Mouse (Mus musculus) T-helper 17 cell (primary cell): ENCODE measurements around the gene Asb8.

Experiments
- in situ Hi-C, 2 experiments: fragments of 300-600 bp; cut with MboI, MseI; formaldehyde crosslinking; loops; 1 replicate in 1 of 2; 2 replicates in 1 of 2; pipeline ENCODE4 v1.15.1; 2025; ENCODE audit warnings: high pct_unique_total_duplicates in 2 of 2

The Asb8 gene

GRCm38 (mm10) chr15:98157253-98157652 lies 8.2 kb downstream of the Asb8 start:
- in situ Hi-C loops = loop anchor here in 1 of 2 experiments (10.0 kb wide), 1 partner anchor 452 kb away; the partner anchor contains the start of gene Rpap3

- in situ Hi-C loops = loop anchor here in 1 of 2 experiments (10.0 kb wide), 1 partner anchor 451 kb away; the partner anchor contains the start of gene Rpap3
Measured at GRCm38 (mm10) chr15:98155944-98156343, 9.5 kb downstream of the Asb8 start.

DNA sequence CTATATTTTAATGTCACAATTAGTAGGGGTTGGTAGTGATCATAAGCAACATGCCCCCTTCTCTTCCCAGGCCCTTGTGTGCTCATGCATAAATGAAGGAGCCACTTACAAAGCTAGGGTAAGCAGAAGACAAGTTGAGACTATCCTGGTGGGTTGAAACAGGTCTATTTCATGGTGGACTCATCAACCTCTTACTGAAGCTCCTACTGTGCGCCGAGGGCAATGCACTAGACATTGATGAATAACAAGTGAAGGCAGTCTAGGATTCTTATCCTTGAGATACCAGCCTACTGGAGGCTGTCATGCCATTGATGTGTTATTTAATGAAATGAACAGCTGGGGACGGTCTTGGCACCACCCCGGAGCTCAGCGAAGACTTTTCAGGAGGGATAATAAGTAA lies 10.2 kb downstream of the Asb8 start:
- in situ Hi-C loops = loop anchor here in 1 of 2 experiments (10.0 kb wide), 1 partner anchor 450 kb away; the partner anchor contains the start of gene Rpap3

- in situ Hi-C loops = loop anchor here in 1 of 2 experiments (5.0 to 10.0 kb wide), 2 partner anchors 62 to 450 kb away; partner anchors contain the start of genes Pfkm, Rpap3 and Senp1
Measured at GRCm38 (mm10) chr15:98154631-98155030, 10.8 kb downstream of the Asb8 start.

DNA sequence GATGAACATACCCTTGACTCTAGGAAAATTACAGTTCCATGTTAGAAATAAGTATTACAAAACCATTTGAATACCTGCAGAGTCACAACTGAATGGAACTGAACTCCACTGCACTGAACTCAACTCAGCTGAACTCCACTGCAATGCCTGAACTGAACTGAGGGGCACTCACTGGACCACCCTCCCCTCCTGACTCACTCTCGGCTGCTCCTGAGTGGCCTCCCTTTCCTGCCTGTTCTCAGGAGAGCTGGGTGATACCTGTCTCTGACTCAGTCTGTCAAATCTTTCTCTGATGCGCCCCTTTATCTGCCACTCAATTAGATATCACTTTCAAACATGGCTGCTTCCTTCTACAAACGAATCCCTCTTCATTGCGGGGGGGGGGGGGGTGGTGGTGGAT lies 11.3 kb downstream of the Asb8 start:
- in situ Hi-C loops = loop anchor here in 1 of 2 experiments (5.0 to 10.0 kb wide), 2 partner anchors 62 to 449 kb away; partner anchors contain the start of genes Pfkm, Rpap3 and Senp1

DNA sequence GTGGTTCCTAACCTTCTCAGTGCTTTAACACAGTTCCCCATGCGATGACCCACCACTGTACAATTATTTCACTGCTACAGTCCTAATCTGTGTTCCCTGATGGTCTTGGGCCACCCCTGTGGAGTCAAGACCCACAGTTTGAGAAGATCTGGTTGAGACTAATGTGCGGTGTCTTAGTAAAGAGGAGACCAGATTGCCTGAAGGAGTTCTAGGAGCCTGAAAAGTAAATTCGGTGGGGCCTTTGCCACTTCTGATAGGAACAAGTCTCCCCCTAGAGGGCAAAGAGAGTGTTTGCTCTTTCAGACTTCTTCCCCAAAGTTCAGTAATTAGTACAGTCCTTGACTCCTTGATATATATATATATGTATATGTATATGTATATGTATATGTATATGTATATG lies 11.8 kb downstream of the Asb8 start:
- in situ Hi-C loops = loop anchor here in 1 of 2 experiments (5.0 to 10.0 kb wide), 2 partner anchors 61 to 449 kb away; partner anchors contain the start of genes Pfkm, Rpap3 and Senp1

- in situ Hi-C loops = loop anchor here in 1 of 2 experiments (5.0 to 10.0 kb wide), 2 partner anchors 61 to 448 kb away; partner anchors contain the start of genes Pfkm, Rpap3 and Senp1
Measured at GRCm38 (mm10) chr15:98152916-98153315, 12.5 kb downstream of the Asb8 start.

DNA sequence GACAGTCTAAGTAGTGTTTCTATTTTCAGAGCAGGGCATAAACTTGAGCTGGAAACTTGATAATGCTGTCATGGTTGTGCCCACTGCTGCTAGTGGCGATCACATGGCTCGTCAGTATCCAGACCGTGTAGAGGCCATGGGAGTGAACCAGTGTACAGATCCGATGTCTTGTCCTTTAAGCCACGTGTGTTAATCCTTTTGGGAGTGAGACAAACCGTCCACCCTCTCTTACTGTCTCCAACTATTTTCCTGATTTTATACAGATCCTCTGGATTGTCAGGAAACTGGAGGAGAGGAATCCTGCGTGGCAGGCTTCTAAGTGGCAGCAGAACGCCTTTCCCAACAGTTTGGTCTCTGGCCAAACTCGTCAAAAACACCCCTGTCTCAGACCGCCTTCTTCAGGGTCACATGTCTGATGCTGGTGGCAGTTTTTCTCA lies 16.2 kb downstream of the Asb8 start:
- in situ Hi-C loops = loop anchor here in 1 of 2 experiments (5.0 to 10.0 kb wide), 2 partner anchors 57 to 1826 kb away; partner anchors contain the start of genes Larp4, Pfkm and Senp1

- in situ Hi-C loops = loop anchor here in 1 of 2 experiments (5.0 to 10.0 kb wide), 2 partner anchors 56 to 1826 kb away; partner anchors contain the start of genes Larp4, Pfkm and Senp1
Measured at GRCm38 (mm10) chr15:98148356-98148755, 17.1 kb downstream of the Asb8 start.

- in situ Hi-C loops = loop anchor here in 1 of 2 experiments (5.0 to 10.0 kb wide), 2 partner anchors 53 to 1829 kb away; partner anchors contain the start of genes Larp4, Pfkm and Senp1
Measured at GRCm38 (mm10) chr15:98145559-98146181, 19.8 kb downstream of the Asb8 start.

DNA sequence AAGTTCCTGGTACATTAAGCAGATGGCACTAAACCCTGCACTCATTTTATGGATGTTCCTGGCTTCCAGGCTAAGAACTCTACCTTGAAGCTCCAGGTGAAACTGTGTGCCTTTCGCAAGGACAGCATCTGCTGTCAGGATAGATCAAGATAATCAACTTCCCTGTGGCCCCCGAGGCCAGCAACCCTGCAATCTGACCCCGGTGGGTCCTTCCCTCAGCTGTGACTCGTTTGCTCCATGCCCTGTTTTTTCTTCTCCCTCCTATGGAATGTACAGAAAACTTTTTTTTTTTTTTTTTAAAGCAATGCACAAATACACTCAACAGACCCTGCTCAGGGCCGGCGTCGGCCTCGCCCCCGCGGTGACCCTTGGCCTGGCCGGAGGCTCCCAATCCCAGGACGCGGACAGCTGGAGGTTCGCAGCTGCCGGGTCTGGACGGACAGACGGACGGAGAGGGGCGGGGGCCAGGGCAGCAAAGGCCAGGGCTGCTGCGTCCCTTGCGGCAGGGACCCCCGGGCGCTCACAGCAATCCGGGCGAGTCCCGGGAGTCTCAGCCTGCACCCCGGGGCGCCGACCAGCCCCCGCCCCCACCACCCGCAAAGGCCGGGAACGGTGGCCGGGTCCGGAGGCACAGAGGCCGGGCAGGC lies 20.4 kb downstream of the Asb8 start:
- in situ Hi-C loops = loop anchor here in 1 of 2 experiments (5.0 to 10.0 kb wide), 2 partner anchors 53 to 1830 kb away; partner anchors contain the start of genes Larp4, Pfkm and Senp1

DNA sequence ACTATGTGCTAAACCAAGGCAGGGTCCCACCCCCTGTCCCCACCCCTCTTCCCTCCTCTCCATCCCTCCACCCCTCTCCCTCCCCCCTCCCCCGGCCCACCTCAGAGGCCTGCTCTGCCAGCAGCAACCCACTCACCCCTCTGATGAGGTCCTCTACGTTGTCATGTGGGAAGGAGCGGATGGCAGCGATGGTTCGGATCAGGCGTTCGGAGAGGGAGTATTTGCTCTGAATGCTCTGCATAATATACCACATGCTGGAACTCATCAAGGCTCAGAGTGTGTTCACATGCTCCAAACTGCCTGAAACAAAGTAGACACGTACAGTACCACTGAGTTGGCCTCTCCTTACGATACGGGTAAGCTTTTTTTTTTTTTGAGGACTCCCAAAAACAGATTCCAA lies 22.9 kb downstream of the Asb8 start:
- in situ Hi-C loops = loop anchor here in 1 of 2 experiments (10.0 kb wide), 1 partner anchor 1832 kb away; the partner anchor contains the start of gene Larp4

DNA sequence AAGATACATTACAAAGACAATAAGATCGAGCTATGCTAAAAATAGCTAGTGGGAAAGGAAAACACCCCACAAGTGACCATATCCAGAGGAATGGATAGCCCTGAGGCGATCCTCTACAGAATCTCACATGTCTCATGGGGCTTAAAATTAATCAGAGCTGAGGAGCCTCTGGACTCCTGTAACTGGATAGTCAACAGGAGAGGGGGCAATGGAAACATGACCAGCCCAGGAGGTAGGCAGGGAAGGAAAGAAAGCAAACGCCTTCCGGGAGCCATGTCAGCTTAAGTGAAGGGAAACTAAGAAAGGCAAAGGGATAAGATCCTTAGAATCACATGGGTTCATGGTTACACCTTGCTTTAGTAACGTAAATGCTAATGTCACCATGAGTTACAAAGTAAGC lies 24.6 kb downstream of the Asb8 start:
- in situ Hi-C loops = loop anchor here in 1 of 2 experiments (10.0 kb wide), 1 partner anchor 1834 kb away; the partner anchor contains the start of gene Larp4

- in situ Hi-C loops = loop anchor here in 1 of 2 experiments (10.0 kb wide), 1 partner anchor 1835 kb away; the partner anchor contains the start of gene Larp4
Measured at GRCm38 (mm10) chr15:98139763-98140162, 25.7 kb downstream of the Asb8 start.

- in situ Hi-C loops = no loop called here
Measured at GRCm38 (mm10) chr15:98136871-98137270, 28.6 kb downstream of the Asb8 start.

DNA sequence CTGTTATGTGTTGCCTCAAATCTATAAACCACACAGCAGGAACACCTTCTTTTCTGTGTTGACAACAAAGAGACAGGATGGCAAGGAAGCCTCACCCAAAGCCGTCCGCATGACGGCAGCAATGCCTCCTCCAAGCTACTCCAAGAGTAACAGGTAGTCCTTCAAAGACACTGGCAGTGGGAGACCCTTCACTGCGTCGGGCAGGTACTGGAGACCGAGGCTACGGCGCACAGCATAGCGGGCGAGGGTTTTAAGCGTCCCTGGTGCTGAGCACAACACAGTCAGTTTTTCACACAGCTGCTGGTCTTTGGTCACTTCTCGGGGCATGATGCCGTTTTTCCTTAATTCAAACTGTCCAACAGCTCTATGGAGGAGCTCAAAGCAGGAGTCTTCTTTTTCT lies 29.8 kb downstream of the Asb8 start:
- in situ Hi-C loops = no loop called here

DNA sequence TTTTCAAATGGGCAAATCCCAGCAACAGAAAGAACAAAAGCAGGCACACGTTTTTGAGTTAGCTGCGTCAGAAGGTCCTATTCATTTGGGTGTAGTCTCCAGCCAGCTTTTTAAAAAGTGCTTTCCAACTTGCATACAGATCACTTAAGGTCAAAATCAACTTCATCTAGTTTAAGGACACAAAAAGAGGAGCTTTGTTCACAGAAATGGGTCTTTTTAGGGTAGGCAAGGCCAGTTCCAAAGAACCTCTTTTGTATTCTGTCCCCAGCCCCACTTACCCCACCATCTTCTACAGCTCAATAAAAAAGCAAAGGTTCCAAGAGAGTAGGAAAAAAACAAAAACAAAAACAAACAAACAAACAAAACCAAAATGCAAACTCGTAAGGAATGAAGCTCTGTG lies 30.8 kb downstream of the Asb8 start:
- in situ Hi-C loops = no loop called here

- in situ Hi-C loops = no loop called here
Measured at GRCm38 (mm10) chr15:98134034-98134433, 31.4 kb downstream of the Asb8 start.

DNA sequence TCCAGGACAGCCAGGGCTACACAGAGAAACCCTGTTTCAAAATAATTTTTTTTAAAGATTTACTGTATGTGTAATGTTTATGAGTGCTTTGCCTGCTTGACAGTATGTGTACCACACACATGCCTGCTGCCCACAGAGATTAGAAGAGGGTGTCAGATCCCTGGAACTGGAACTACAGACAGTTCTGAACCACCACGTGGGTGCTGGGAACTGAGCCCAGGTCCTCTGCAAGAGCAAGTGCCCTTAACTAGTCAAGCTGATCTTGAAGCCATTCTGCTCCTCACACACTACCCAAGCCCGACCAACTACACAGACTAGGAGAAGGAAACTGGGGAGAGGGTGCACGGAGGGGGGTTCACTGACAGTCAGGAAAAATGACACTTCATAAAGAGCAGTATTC lies 32.0 kb downstream of the Asb8 start:
- in situ Hi-C loops = no loop called here

DNA sequence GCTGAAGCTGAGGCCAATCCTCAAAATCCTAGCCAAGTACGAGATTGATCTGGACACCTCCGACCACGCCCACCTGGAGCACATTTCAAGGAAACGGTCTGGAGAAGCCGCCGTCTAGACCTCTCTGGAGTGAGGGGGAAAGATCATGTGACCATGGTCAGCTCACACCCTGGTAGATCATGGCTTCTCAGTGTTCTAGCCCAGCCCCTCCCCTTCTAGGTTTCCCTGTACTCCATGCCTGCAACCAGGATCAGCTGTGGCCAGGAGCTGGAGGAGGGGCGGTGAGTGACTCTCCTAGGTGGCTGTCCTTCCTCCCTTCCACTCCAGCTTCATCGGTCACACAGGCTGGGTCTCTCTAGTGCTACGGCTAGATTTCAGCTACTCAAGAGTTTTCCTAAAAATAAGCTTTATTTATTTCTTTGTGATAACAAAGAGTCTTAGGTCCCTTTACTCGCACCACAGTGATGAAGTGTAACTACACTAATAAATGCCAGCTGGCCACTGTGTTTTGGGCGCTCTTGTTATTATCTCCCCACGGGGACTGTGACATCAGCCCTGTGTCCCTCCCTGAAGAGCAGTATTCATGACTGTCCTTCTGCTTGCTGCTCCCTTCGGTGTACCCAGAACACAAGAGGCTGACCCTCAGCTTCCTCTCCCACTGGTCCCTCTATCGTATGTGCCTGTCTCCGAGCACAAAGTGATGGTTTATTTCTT lies 33.3 kb downstream of the Asb8 start:
- in situ Hi-C loops = no loop called here

DNA sequence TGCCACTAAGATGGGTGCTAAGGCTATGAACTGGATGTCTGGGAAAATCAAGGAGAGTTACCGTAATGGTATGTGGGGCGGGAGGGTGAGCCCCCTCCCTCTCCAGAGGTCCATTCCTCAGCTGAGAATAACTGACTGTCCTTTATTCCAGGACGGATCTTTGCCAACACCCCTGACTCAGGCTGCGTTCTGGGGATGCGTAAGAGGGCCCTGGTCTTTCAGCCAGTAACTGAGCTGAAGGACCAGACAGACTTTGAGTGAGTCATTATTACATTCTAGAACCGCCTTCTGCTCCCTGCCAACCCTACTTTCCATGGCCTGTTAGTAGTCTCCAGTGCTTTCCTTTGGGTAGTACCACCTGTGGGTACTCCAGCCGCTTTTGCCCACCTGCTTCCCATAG lies 34.0 kb downstream of the Asb8 start:
- in situ Hi-C loops = no loop called here
